Mouse (Mus musculus) CH12.LX (cell line): ENCODE results near the gene Rap1gds1. TPM values are rescaled to one million over a fixed set of nuclear protein-coding genes. Genes with fewer than 3 reads are reported as not detected.

ENCODE experiments used
- DNase-seq: peaks from one replicate; pipeline ENCODE4 v3.0.0-alpha.2; 2013; ENCODE audit errors: extremely low read depth
- H3K27ac ChIP-seq: 2 replicates; pipeline ENCODE4 v1.5.1; 2012; ENCODE audit warnings: low read depth, mild to moderate bottlenecking, control low read depth, moderate library complexity; ENCODE audit not compliant: insufficient read depth
- H3K27me3 ChIP-seq: replicated peaks from 2 replicates; pipeline ENCODE3; 2012; ENCODE audit warnings: inconsistent platforms
- H3K36me3 ChIP-seq, 2 experiments: replicated peaks in 1 of 2; 2 replicates each; pipeline versions ENCODE3 to v1.6.1; 2012; ENCODE audit warnings: inconsistent platforms in 1 of 2, low read length in 1 of 2, mild to moderate bottlenecking in 1 of 2, mixed read lengths in 1 of 2, moderate library complexity in 1 of 2; ENCODE audit not compliant: control insufficient read depth in 1 of 2, insufficient read depth in 1 of 2
- H3K4me1 ChIP-seq, 2 experiments: 2 replicates each; pipeline ENCODE4 v1.6.1; 2012; ENCODE audit warnings: inconsistent platforms in 1 of 2, moderate library complexity in 1 of 2; ENCODE audit not compliant: insufficient read depth in 2 of 2, control insufficient read depth in 1 of 2
- H3K4me2 ChIP-seq: 2 replicates; pipeline ENCODE4 v1.6.1; 2012; ENCODE audit warnings: low read depth, mild to moderate bottlenecking, control low read depth; ENCODE audit not compliant: poor library complexity, insufficient read depth, severe bottlenecking
- H3K4me3 ChIP-seq, 3 experiments: fragments of 150-350 bp in 1 of 3; sonication (generic) in 1 of 3; replicated peaks in 1 of 3; 2 replicates each; pipeline versions ENCODE3 to v1.5.1; 2011 to 2012; ENCODE audit warnings: low read depth in 2 of 3, low read length in 2 of 3, mild to moderate bottlenecking in 2 of 3, moderate library complexity in 2 of 3, control low read depth in 1 of 3, improper control_type of control experiment in 1 of 3, inconsistent platforms in 1 of 3, mixed read lengths in 1 of 3; ENCODE audit not compliant: poor library complexity in 1 of 3
- H3K79me2 ChIP-seq: replicated peaks from 2 replicates; pipeline ENCODE4 v1.6.1; 2012; ENCODE audit warnings: mild to moderate bottlenecking, moderate library complexity; ENCODE audit not compliant: control insufficient read depth, poor library complexity, insufficient read depth, severe bottlenecking; ENCODE audit errors: extremely low read depth
- H3K9ac ChIP-seq: 2 replicates; pipeline ENCODE4 v1.6.1; 2012; ENCODE audit warnings: low read depth, mild to moderate bottlenecking, control low read depth, moderate library complexity; ENCODE audit not compliant: insufficient read depth
- H3K9me3 ChIP-seq: replicated peaks from 2 replicates; pipeline ENCODE3; 2012; ENCODE audit warnings: low read length, inconsistent platforms, mixed read lengths
- CHD1 ChIP-seq: IDR thresholded peaks from 2 replicates; pipeline ENCODE4 v1.6.1; 2012; ENCODE audit warnings: low read depth, low read length, improper control_type of control experiment, inconsistent platforms
- CHD2 ChIP-seq: IDR thresholded peaks from 2 replicates; pipeline ENCODE4 v1.6.1; 2011; ENCODE audit warnings: low read length, improper control_type of control experiment
- CTCF ChIP-seq, 2 experiments: IDR thresholded peaks in 1 of 2; conservative IDR thresholded peaks in 1 of 2; 2 replicates each; pipeline ENCODE4 v1.5.1; 2011 to 2012; ENCODE audit warnings: low read depth in 2 of 2, low read length in 2 of 2, improper control_type of control experiment in 1 of 2, inconsistent platforms in 1 of 2, mild to moderate bottlenecking in 1 of 2, moderate library complexity in 1 of 2
- E2F4 ChIP-seq: IDR thresholded peaks from 2 replicates; pipeline ENCODE4 v1.6.1; 2011; ENCODE audit warnings: low read depth, low read length, improper control_type of control experiment; ENCODE audit not compliant: insufficient replicate concordance
- ELF1 ChIP-seq: IDR thresholded peaks from 2 replicates; pipeline ENCODE4 v1.6.1; 2014; ENCODE audit warnings: low read depth, mild to moderate bottlenecking, inconsistent platforms, low read length, improper control_type of control experiment
- EP300 ChIP-seq: IDR thresholded peaks from 2 replicates; pipeline ENCODE4 v1.6.1; 2011; ENCODE audit warnings: low read length, improper control_type of control experiment
- ETS1 ChIP-seq: conservative IDR thresholded peaks from 2 replicates; pipeline ENCODE4 v1.6.1; 2012; ENCODE audit warnings: low read depth, mild to moderate bottlenecking, inconsistent platforms, low read length, improper control_type of control experiment, moderate library complexity
- HCFC1 ChIP-seq: IDR thresholded peaks from 2 replicates; pipeline ENCODE4 v1.6.1; 2012; ENCODE audit warnings: low read depth, mild to moderate bottlenecking, inconsistent platforms, low read length, improper control_type of control experiment
- IRF4 ChIP-seq: IDR thresholded peaks from 2 replicates; pipeline ENCODE4 v1.6.1; 2014; ENCODE audit warnings: low read depth, mild to moderate bottlenecking, inconsistent platforms, low read length, improper control_type of control experiment
- JUN ChIP-seq: IDR thresholded peaks from 2 replicates; pipeline ENCODE4 v1.6.1; 2011; ENCODE audit warnings: low read depth, mild to moderate bottlenecking, low read length, improper control_type of control experiment, moderate library complexity; ENCODE audit not compliant: insufficient read depth
- JUND ChIP-seq: conservative IDR thresholded peaks from 2 replicates; pipeline ENCODE4 v1.6.1; 2011; ENCODE audit warnings: low read depth, low read length, improper control_type of control experiment
- KAT2A ChIP-seq: IDR thresholded peaks from 2 replicates; pipeline ENCODE4 v1.6.1; 2012; ENCODE audit warnings: low read length, improper control_type of control experiment, inconsistent platforms; ENCODE audit not compliant: insufficient replicate concordance
- MAFK ChIP-seq: IDR thresholded peaks from 2 replicates; pipeline ENCODE4 v1.6.1; 2011; ENCODE audit warnings: low read length, improper control_type of control experiment; ENCODE audit not compliant: insufficient replicate concordance
- MXI1 ChIP-seq: IDR thresholded peaks from 2 replicates; pipeline ENCODE4 v1.6.1; 2011; ENCODE audit warnings: mild to moderate bottlenecking, low read depth, low read length, improper control_type of control experiment
- MYC ChIP-seq: IDR thresholded peaks from 2 replicates; pipeline ENCODE4 v1.6.1; 2011; ENCODE audit warnings: low read depth, mild to moderate bottlenecking, improper control_type of control experiment, low read length
- NRF1 ChIP-seq: IDR thresholded peaks from 2 replicates; pipeline ENCODE4 v1.6.1; 2014; ENCODE audit warnings: low read depth, mild to moderate bottlenecking, inconsistent platforms, low read length, improper control_type of control experiment, moderate library complexity
- PAX5 ChIP-seq: IDR thresholded peaks from 2 replicates; pipeline ENCODE4 v1.6.1; 2012; ENCODE audit warnings: low read length, inconsistent platforms, mixed read lengths
- POLR2A ChIP-seq: IDR thresholded peaks from 2 replicates; pipeline ENCODE4 v1.6.1; 2011; ENCODE audit warnings: low read depth, mild to moderate bottlenecking, improper control_type of control experiment, low read length
- POLR2AphosphoS2 ChIP-seq: IDR thresholded peaks from 2 replicates; pipeline ENCODE4 v1.6.1; 2011; ENCODE audit warnings: low read depth, low read length, improper control_type of control experiment
- RAD21 ChIP-seq: IDR thresholded peaks from 2 replicates; pipeline ENCODE4 v1.6.1; 2011; ENCODE audit warnings: low read depth, mild to moderate bottlenecking, low read length, improper control_type of control experiment, moderate library complexity
- SIN3A ChIP-seq: IDR thresholded peaks from 2 replicates; pipeline ENCODE4 v1.6.1; 2012; ENCODE audit warnings: low read length, improper control_type of control experiment, inconsistent platforms
- TBP ChIP-seq: conservative IDR thresholded peaks from 2 replicates; pipeline ENCODE4 v1.6.1; 2011; ENCODE audit warnings: low read depth, low read length, improper control_type of control experiment
- TCF12 ChIP-seq: IDR thresholded peaks from 2 replicates; pipeline ENCODE4 v1.6.1; 2014; ENCODE audit warnings: low read depth, mild to moderate bottlenecking, inconsistent platforms, low read length, improper control_type of control experiment
- UBTF ChIP-seq: IDR thresholded peaks from 2 replicates; pipeline ENCODE4 v1.6.1; 2012; ENCODE audit warnings: low read depth, mild to moderate bottlenecking, inconsistent platforms, low read length, improper control_type of control experiment, moderate library complexity
- USF1 ChIP-seq: IDR thresholded peaks from 2 replicates; pipeline ENCODE4 v1.6.1; 2014; ENCODE audit warnings: low read depth, mild to moderate bottlenecking, inconsistent platforms, low read length, improper control_type of control experiment
- USF2 ChIP-seq: conservative IDR thresholded peaks from 2 replicates; pipeline ENCODE4 v1.6.1; 2011; ENCODE audit warnings: low read depth, low read length, improper control_type of control experiment
- ZC3H11A ChIP-seq: IDR thresholded peaks from 2 replicates; pipeline ENCODE4 v1.6.1; 2012; ENCODE audit warnings: low read depth, mild to moderate bottlenecking, inconsistent platforms, low read length, improper control_type of control experiment
- ZMIZ1 ChIP-seq: IDR thresholded peaks from 2 replicates; pipeline ENCODE4 v1.6.1; 2012; ENCODE audit warnings: low read depth, mild to moderate bottlenecking, inconsistent platforms, low read length, improper control_type of control experiment
- dilution Hi-C: fragments of 300-500 bp; cut with MboI; formaldehyde crosslinking; loops from 2 replicates; pipeline ENCODE4 v1.14.3; 2020; ENCODE audit warnings: low sequenced_read_pairs; ENCODE audit not compliant: extremely low pct_unique_long_range_greater_than_20kb, extremely low pct_ligation_motif_present
- in situ Hi-C: fragments of 300-500 bp; cut with MboI; formaldehyde crosslinking; loops from 3 replicates; pipeline ENCODE4 v1.14.3; 2019; ENCODE audit warnings: low sequenced_read_pairs, low pct_ligation_motif_present, low pct_unique_long_range_greater_than_20kb, mixed read lengths
- polyA plus RNA-seq: library from polyadenylated mRNA; unstranded; fragments of >175 nt; gene quantifications from 2 replicates; pipeline ENCODE4 v1.2.1, GENCODE M21; 2012; ENCODE audit warnings: low read depth; ENCODE audit not compliant: insufficient read length
- total RNA-seq, 2 experiments: library from RNA; depleted of rRNA; stranded (reverse); fragments of 300-350 nt in 1 of 2; fragments of >200 nt in 1 of 2; gene quantifications; 2 replicates each; pipeline ENCODE4 v1.2.3; 2012 to 2014

The Rap1gds1 gene
- total and polyA plus RNA-seq, 3 experiments, result 24.4 to 36.7 (median 26.3) TPM

DNA sequence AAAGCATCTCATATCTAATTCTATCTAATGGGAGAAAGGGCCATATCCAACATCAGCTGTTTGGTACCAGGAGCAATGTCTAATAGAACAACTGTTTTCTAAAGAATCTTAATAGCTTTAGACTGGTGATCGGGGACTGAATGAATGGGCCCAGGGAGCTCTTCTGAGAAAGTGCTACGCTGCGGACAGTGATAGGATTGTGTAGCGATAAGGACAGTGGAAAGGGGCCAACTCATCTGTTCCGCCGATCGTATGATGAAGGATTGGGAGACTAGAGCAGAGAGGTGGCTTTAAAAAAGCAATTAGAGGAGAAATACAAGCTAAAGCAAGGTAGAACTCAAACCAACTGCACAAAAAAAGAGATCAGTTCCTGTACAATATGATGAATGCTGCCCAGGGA, 20.9 kb upstream of the Rap1gds1 start:
- TF ChIP-seq TBP (no peak), CHD2 (no peak), TCF12 (no peak), RAD21 (no peak), USF2 (no peak), CTCF (conservative IDR thresholded peaks at IDR 0.05 in 1 of 2, IDR thresholded peaks at IDR 0.05 in 1 of 2; ENCODE audit: low read depth in 2 of 2, low read length in 2 of 2) (no peak), IRF4 (no peak), MYC (no peak), JUN (no peak), NRF1 (no peak), HCFC1 (no peak), MXI1 (no peak), ZMIZ1 (no peak), UBTF (no peak), JUND (no peak), CHD1 (no peak), ZC3H11A (no peak), KAT2A (no peak)
- no peak overlapping the region for H3K27ac ChIP-seq
- H3K4me1 ChIP-seq, result peaks cover 4 to 6% of the 10 kb centered on the region in 2 experiments; a peak in 2 of 4 replicates
- dilution Hi-C loops (no loop called here), in situ Hi-C loops (no loop called here)
- H3K4me3 ChIP-seq, result no peak overlapping the region
- no peak overlapping the region for H3K4me2 ChIP-seq
- no peaks in the 10 kb centered on the region for H3K79me2 ChIP-seq
- H3K9ac ChIP-seq, result no peak overlapping the region
- no peaks in the 10 kb centered on the region for H3K27me3 ChIP-seq
- no peaks in the 10 kb centered on the region for H3K36me3 ChIP-seq
- no peak for DNase-seq
- peaks cover 4% of the 10 kb centered on the region for H3K9me3 ChIP-seq

DNA sequence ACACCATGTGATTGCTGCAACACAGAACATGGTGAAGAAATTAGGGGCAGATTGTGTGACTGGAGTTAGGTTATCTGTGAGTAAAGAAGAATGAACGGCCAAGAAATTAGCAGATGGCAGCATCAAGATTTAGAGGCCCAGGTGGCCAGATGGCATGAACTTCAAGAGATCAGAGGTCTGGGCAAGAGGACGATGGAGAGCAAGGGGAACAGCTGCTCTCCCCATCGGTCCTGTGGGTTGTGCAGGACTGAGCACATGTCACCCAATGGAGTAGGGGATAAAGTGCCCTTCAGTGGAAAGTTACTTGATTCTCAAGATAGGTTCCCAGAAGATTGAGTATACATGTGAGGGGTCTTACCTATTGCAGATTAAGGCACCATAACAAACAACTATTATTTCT, 13.5 kb upstream of the Rap1gds1 start:
- no peak overlapping the region for H3K9ac ChIP-seq
- in situ Hi-C loops, result no loop called here
- DNase-seq, result no peak
- no peak overlapping the region for H3K4me3 ChIP-seq
- H3K27me3 ChIP-seq, result no peaks in the 10 kb centered on the region
- peaks cover 3 to 4% of the 10 kb centered on the region in 2 experiments; a peak in 1 of 4 replicates for H3K4me1 ChIP-seq
- H3K79me2 ChIP-seq, result no peaks in the 10 kb centered on the region
- no peaks in the 10 kb centered on the region for H3K36me3 ChIP-seq
- TF ChIP-seq EP300, result no peak
- no peak for TF ChIP-seq CHD1
- TF ChIP-seq E2F4, result no peak
- TF ChIP-seq MAFK, result no peak
- no peak for TF ChIP-seq PAX5
- no peak for TF ChIP-seq SIN3A
- TF ChIP-seq ETS1, result no peak
- TF ChIP-seq ELF1, result no peak
- TF ChIP-seq UBTF, result no peak
- TF ChIP-seq TBP, result no peak
- no peak for TF ChIP-seq ZMIZ1
- no peak for TF ChIP-seq MYC
- TF ChIP-seq POLR2A, result no peak
- no peak for TF ChIP-seq USF1
- no peak for TF ChIP-seq ZC3H11A
- no peak for TF ChIP-seq POLR2AphosphoS2
- TF ChIP-seq NRF1, result no peak
- TF ChIP-seq IRF4, result no peak
- TF ChIP-seq KAT2A, result no peak
- dilution Hi-C loops, result no loop called here
- no peak overlapping the region for H3K4me2 ChIP-seq
- peaks cover 9% of the 10 kb centered on the region for H3K9me3 ChIP-seq
- no peak overlapping the region for H3K27ac ChIP-seq
